Mouse (Mus musculus) macrophage (primary cell): Measurements from ENCODE around the gene Olfr223. TPM values are rescaled to one million over a fixed set of nuclear protein-coding genes. Genes with fewer than 3 reads are reported as not detected.

ENCODE experiments used
- H3K27ac ChIP-seq: fragments of 350-480 bp; formaldehyde crosslinking; 2 replicates; pipeline ENCODE4 v1.9.0; 2021
- H3K36me3 ChIP-seq: fragments of 350-480 bp; formaldehyde crosslinking; 2 replicates; pipeline ENCODE4 v1.9.0; 2021; ENCODE audit errors: inconsistent target
- H3K4me3 ChIP-seq: fragments of 350-480 bp; formaldehyde crosslinking; 2 replicates; pipeline ENCODE4 v1.9.0; 2021; ENCODE audit errors: inconsistent target
- H3K79me2 ChIP-seq: fragments of 350-480 bp; formaldehyde crosslinking; 2 replicates; pipeline ENCODE4 v1.9.0; 2021; ENCODE audit errors: inconsistent target
- WGBS: methylation state at CpG from one replicate; pipeline ENCODE4 v1.1.7; 2026; ENCODE audit warnings: inconsistent platforms; ENCODE audit not compliant: missing documents; 5-methylcytosine and 5-hydroxymethylcytosine counted together
- polyA plus RNA-seq: library from polyadenylated mRNA; stranded (reverse); fragments of 250-400 nt; gene quantifications from 3 replicates; pipeline ENCODE4 v1.2.4, GENCODE M21; 2018; ENCODE audit warnings: inconsistent platforms
- total RNA-seq, 78 experiments: library from RNA; depleted of rRNA; stranded (reverse); fragments of 250-400 nt; gene quantifications; 1 replicate in 9 of 78; 2 replicates in 24 of 78; 3 replicates in 43 of 78; 4 replicates in 2 of 78; pipeline ENCODE4 v1.2.4; 2018; ENCODE audit warnings: inconsistent platforms in 56 of 78

Gene Olfr223
- total RNA-seq (2018; cell fraction: chromatin; rRNA removed) = not detected
- not detected for total RNA-seq (2018; cell fraction: cytosol; rRNA removed)
- total RNA-seq (2018; cell fraction: nucleus; rRNA removed) = not detected
- not detected in 3 replicates for polyA plus RNA-seq

- whole genome bisulfite sequencing = 88% methylated on average over 6 of the region's 6 CpGs
- no peaks in the 10 kb centered on the region for H3K79me2 ChIP-seq
- no peaks in the 10 kb centered on the region for H3K36me3 ChIP-seq
- no peak within 1 kb of the TSS for H3K4me3 ChIP-seq
- H3K27ac ChIP-seq = no peak within 1 kb of the TSS
Measured at GRCm38 (mm10) chr11:59593189-59593588, at the start of gene Olfr223. Gene Olfr223, minus strand, starts transcription at chr11:59593289.

- no peak overlapping the region for H3K27ac ChIP-seq
- WGBS = 93% methylated on average over 8 of the region's 8 CpGs
- H3K36me3 ChIP-seq = no peaks in the 10 kb centered on the region
- no peak overlapping the region for H3K4me3 ChIP-seq
- no peaks in the 10 kb centered on the region for H3K79me2 ChIP-seq
Measured at GRCm38 (mm10) chr11:59642420-59642819, 49.3 kb upstream of the Olfr223 start.

GRCm38 (mm10) chr11:59641227-59641626, 48.1 kb upstream of the Olfr223 start:
- 87% methylated on average over 5 of the region's 5 CpGs for WGBS
- Histone ChIP-seq H3K4me3 (no peak overlapping the region), H3K36me3 (no peaks in the 10 kb centered on the region), H3K27ac (no peak overlapping the region), H3K79me2 (no peaks in the 10 kb centered on the region)

DNA sequence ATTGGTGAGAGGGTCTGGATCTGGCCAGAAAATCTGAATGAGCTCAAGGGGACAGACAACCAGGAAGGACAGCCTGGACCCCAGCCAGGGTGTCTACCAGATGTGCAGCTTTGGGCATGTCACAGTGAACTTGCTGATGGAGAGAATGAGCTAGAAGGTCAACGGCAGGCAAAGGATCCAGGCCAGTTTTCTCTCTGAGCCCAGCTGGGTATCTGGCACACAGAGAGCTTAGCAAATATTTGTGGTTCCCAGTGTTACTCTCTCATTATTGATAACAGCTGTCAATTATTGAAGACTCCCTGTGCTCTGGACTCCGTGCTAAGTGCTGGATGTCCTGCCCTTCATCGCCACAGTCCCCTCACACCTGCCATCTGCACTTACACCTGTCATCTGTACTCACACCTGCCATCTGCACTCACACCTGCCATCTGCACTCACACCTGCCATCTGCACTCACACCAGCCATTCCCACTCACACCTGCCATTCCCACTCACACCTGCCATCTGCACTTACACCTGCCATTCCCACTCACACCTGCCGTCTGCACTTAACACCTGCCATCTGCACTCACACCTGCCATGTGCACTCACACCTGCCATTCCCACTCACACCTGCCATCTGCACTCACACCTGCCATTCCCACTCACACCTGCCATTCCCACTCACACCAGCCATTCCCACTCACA, 47.0 kb upstream of the Olfr223 start:
- no peak overlapping the region for H3K27ac ChIP-seq
- WGBS = 96% methylated on average over 4 of the region's 4 CpGs
- no peaks in the 10 kb centered on the region for H3K36me3 ChIP-seq
- H3K79me2 ChIP-seq = no peaks in the 10 kb centered on the region
- no peak overlapping the region for H3K4me3 ChIP-seq

DNA sequence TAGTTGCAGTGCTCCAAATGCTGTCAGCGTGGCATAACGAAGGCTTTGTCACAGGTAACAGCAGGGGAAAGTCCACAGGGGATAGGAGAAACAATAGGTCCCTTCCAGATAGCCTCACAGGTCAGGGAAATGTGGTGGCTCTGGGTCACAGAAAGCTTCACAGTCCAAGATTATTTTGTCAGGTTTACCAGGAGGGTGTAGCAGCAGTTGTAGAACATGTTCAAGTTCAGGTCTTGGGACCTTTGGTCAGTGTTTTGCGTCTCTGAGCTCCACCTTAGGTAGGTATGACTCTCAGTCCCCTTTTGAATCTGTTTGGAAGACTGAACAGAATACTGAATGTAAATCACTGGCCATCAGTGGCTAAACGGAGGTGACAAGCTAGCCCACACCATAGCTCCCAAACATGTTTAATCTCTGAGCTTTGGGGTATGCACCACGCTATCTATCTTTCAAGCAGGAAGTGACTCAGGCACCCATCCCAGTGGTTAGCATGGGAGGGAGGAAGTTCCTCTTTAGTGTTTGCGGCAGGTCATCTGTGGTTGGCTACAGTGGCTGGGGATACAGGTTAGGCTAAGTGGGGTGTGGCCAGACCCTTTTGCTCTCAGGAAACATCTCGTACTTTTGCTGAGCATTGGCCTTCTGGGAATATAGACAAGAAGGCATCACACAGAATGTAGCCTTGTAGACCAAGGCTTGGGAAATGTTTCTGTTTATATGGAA, 43.8 kb upstream of the Olfr223 start:
- Histone ChIP-seq H3K27ac (no peak overlapping the region), H3K4me3 (no peak overlapping the region), H3K36me3 (no peaks in the 10 kb centered on the region), H3K79me2 (no peaks in the 10 kb centered on the region)
- 35% methylated on average over 7 of the region's 7 CpGs for WGBS

GRCm38 (mm10) chr11:59635821-59636694, 43.0 kb upstream of the Olfr223 start:
- H3K79me2 ChIP-seq = no peaks in the 10 kb centered on the region
- no peak overlapping the region for H3K27ac ChIP-seq
- WGBS = 86% methylated on average over 12 of the region's 12 CpGs
- no peaks in the 10 kb centered on the region for H3K36me3 ChIP-seq
- no peak overlapping the region for H3K4me3 ChIP-seq

- H3K36me3 ChIP-seq = no peaks in the 10 kb centered on the region
- 89% methylated on average over 9 of the region's 9 CpGs for WGBS
Measured at GRCm38 (mm10) chr11:59635251-59635795, 42.2 kb upstream of the Olfr223 start.

DNA sequence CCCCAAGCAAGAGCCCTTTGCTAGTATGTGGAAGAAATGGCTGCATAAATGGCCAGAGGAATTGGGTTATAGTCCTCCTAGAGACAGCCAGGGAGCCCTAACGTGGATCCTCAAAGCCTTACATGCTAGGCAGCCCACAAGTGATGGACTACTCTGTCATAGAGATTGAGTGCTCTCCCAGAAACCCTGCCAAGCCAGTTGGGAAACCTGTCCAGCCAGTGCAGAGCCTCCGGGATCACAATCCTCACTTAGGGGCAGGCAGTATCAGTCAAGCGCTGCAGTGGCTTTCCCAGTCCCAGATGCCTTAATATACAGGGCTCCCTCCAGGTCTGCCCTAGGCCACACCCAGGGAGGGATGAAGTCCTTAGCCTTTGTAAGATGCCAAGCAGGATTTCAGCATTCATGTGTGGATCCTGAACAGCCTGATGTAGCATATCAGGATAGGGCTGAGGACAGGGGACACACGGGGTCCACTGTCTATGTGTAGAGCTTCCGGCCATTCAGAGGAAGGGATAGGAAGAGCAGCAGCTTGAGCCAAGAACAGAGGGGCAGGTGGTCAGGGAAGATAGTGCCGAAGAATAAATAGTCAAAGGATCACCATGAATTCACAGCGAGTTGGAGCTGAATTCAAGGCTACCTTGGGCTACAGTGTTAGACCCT, 41.0 kb upstream of the Olfr223 start:
- 93% methylated on average over 7 of the region's 7 CpGs for WGBS
- Histone ChIP-seq H3K36me3 (no peaks in the 10 kb centered on the region), H3K4me3 (no peak overlapping the region), H3K79me2 (no peaks in the 10 kb centered on the region), H3K27ac (no peak overlapping the region)

More at GRCm38 (mm10) chr11:59635251-59635795, 42.2 kb upstream of the Olfr223 start:
- Histone ChIP-seq H3K79me2 (no peaks in the 10 kb centered on the region), H3K27ac (no peak overlapping the region), H3K4me3 (no peak overlapping the region)

GRCm38 (mm10) chr11:59633037-59633436, 39.9 kb upstream of the Olfr223 start:
- Histone ChIP-seq H3K4me3 (no peak overlapping the region), H3K79me2 (no peaks in the 10 kb centered on the region), H3K36me3 (no peaks in the 10 kb centered on the region), H3K27ac (no peak overlapping the region)
- 14% methylated on average over 5 of the region's 5 CpGs for WGBS

GRCm38 (mm10) chr11:59631980-59632379, 38.9 kb upstream of the Olfr223 start:
- no peaks in the 10 kb centered on the region for H3K36me3 ChIP-seq
- no peak overlapping the region for H3K4me3 ChIP-seq
- no peak overlapping the region for H3K27ac ChIP-seq
- 92% methylated on average over 4 of the region's 4 CpGs for WGBS
- no peaks in the 10 kb centered on the region for H3K79me2 ChIP-seq

DNA sequence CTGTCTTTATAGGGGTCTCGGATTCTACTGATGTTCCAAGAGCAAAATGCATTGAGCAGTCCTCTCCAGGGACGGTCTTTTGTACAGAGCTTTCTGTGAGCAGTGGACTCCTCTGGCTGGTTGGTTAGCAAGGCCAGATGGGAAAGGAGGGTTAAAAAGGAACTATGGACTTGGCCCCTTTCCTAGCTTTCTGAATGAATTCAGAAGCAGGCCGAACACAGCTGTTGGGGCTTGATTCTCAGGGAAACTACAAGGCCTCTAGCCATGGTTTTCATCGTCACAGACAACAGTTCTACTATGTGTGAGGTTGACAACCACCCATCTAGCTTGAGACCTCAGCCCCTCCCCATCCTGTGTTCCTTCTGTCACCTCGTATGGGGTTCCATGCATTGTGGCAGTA, 36.8 kb upstream of the Olfr223 start:
- 70% methylated on average over 5 of the region's 5 CpGs for WGBS
- H3K4me3 ChIP-seq = no peak overlapping the region
- no peaks in the 10 kb centered on the region for H3K36me3 ChIP-seq
- no peak overlapping the region for H3K27ac ChIP-seq
- no peaks in the 10 kb centered on the region for H3K79me2 ChIP-seq

GRCm38 (mm10) chr11:59628177-59628576, 35.1 kb upstream of the Olfr223 start:
- Histone ChIP-seq H3K27ac (no peak overlapping the region), H3K79me2 (no peaks in the 10 kb centered on the region), H3K4me3 (no peak overlapping the region), H3K36me3 (no peaks in the 10 kb centered on the region)
- 32% methylated on average over 5 of the region's 5 CpGs for WGBS

DNA sequence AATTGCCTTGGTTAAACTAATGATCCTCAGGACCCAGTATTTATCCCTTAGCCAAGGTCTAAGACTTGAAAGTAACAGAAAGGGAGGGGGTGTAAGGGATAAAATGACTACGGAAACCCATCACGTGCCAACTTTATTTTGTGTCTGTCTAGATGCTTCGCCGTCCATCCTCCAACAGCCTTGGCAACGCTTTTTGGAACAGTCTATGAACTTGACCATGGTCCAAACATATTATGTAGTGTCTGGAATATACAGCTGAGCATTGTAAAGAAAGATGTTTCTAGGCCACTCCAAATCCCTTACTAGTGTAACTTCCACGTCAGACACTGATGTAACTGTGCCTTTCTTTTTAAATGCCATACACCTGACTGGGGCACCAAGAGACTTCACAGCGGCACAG, 33.1 kb upstream of the Olfr223 start:
- no peak overlapping the region for H3K4me3 ChIP-seq
- no peak overlapping the region for H3K27ac ChIP-seq
- no peaks in the 10 kb centered on the region for H3K79me2 ChIP-seq
- 90% methylated on average over 7 of the region's 7 CpGs for WGBS
- no peaks in the 10 kb centered on the region for H3K36me3 ChIP-seq
